ENCODE assay signal across 8 mouse cellular contexts in the genomic region with DNA sequence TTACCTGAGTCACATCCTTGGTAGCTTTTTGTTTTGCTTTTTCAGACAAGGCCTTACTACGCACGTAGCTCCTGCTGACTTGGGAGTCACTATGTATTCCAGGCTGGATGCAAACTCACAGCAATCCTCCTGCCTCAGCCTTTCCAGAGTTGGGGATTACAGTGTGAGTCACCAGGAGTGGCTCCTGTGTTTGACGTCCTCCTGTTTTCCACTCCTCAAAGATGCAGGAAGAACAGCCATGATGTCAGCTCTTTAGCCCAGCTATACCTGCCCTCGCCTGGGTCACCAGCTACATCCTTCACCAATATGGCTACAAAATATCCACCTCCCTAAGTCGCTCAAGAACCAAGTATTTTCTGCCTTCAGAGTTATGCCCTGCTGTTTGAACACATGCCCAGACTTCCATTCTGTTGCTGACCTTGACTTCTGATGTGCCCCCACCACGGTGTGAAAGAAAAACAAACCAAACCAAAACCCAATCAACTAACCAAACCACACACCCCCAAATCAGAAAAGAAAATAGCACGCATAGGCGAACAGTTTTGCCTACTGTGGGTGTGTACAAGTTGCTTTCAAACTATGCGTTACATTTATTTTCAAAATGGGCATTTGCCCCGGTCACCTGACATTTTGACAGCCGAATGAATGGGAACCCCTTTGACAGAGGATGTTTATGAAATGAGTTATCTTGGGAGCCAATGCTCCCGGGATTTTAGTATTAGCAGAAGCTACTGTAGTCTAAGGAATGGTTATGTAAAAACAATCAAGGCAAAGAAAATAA. TPM values are rescaled to one million over a fixed set of nuclear protein-coding genes. Genes with fewer than 3 reads are reported as not detected.
DNase-seq lines count a peak whose midpoint lies in the region; ATAC-seq and TF ChIP-seq lines count a peak whose summit lies in the region.

No protein-coding gene starts in this region.

- H3K4me3 ChIP-seq in cerebellum, adult 2 months (replicated peaks; ENCODE audit: insufficient read depth, low read depth, low read length) = peak overlapping the region; percentile 92
- peak overlapping the region; percentile 85; the same call in 1 of the 2 replicates for H3K4me3 ChIP-seq in neural tube, embryonic 11.5 days (ENCODE audit: low read depth, low read length)
- peak overlapping the region; percentile 75 for H3K4me3 ChIP-seq in liver, embryonic 11.5 days (ENCODE audit: low read depth, low read length)
- H3K4me3 ChIP-seq in stomach, postnatal 0 days (ENCODE audit: low read depth, low read length) = peak overlapping the region; percentile 98

- H3K4me2 ChIP-seq in neural tube, embryonic 11.5 days (ENCODE audit: low read depth) = peak overlapping the region; percentile 97
- H3K4me2 ChIP-seq in liver, embryonic 11.5 days = peak overlapping the region; percentile 99
- peak overlapping the region; percentile 82 for H3K4me2 ChIP-seq in stomach, postnatal 0 days (replicated peaks; ENCODE audit: low read depth)

- H3K9me3 ChIP-seq in neural tube, embryonic 11.5 days (ENCODE audit: control insufficient read depth, low read length) = no peaks in the 10 kb centered on the region
- H3K9me3 ChIP-seq in liver, embryonic 11.5 days (ENCODE audit: control insufficient read depth, low read length) = no peaks in the 10 kb centered on the region
- no peaks in the 10 kb centered on the region for H3K9me3 ChIP-seq in stomach, postnatal 0 days (ENCODE audit: control insufficient read depth, low read length)

- TF ChIP-seq CTCF in cerebellum, adult 2 months (IDR thresholded peaks at IDR 0.05; ENCODE audit: borderline replicate concordance, insufficient read depth, low read depth, low read length) = no peak
- TF ChIP-seq CTCF in stomach, postnatal 0 days (IDR thresholded peaks at IDR 0.05; ENCODE audit: low read depth) = no peak

- H3K27ac ChIP-seq in cerebellum, adult 2 months (ENCODE audit: insufficient read depth, low read length) = peak overlapping the region; percentile 96
- H3K27ac ChIP-seq in neural tube, embryonic 11.5 days (ENCODE audit: low read depth, low read length) = no peak overlapping the region
- H3K27ac ChIP-seq in liver, embryonic 11.5 days (ENCODE audit: low read depth, low read length) = no peak overlapping the region
- H3K27ac ChIP-seq in stomach, postnatal 0 days (replicated peaks) = no peak overlapping the region

- TF ChIP-seq EP300 in stomach, postnatal 0 days (optimal IDR thresholded peaks at IDR 0.05) = no peak

- TF ChIP-seq POLR2A in cerebellum, adult 2 months (IDR thresholded peaks at IDR 0.05; ENCODE audit: borderline replicate concordance, insufficient read depth, low read length) = no peak

- DNase-seq in cerebellum, adult 2 months = peak in 1 of 2 experiments; percentile 50
- DNase-seq in cerebellum, adult 11 months = no peak
- DNase-seq in neural tube, embryonic 11.5 days (ENCODE audit: low spot score) = no peak
- no peak for DNase-seq in neural tube, embryonic 10.5 days (ENCODE audit: extremely low spot score, low spot score)
- DNase-seq in liver, embryonic 11.5 days (ENCODE audit: low spot score) = no peak
- no peak for DNase-seq in stomach, postnatal 0 days (ENCODE audit: low spot score)
- no peak for DNase-seq in T-cell, adult 2 months (ENCODE audit: low spot score)
- DNase-seq in spleen, postnatal 4 days (ENCODE audit: low spot score in 2 of 2) = no peak

- H3K4me1 ChIP-seq in cerebellum, adult 2 months (ENCODE audit: control insufficient read depth, insufficient read depth, low read length) = peaks cover 14% of the 10 kb centered on the region
- H3K4me1 ChIP-seq in neural tube, embryonic 11.5 days (ENCODE audit: control insufficient read depth, insufficient read depth, low read length) = peaks cover 10% of the 10 kb centered on the region; the same call in 1 of the 2 replicates
- H3K4me1 ChIP-seq in liver, embryonic 11.5 days (replicated peaks; ENCODE audit: control insufficient read depth, insufficient read depth, low read length) = peaks cover 50% of the 10 kb centered on the region
- H3K4me1 ChIP-seq in stomach, postnatal 0 days (replicated peaks; ENCODE audit: control insufficient read depth, insufficient read depth) = no peaks in the 10 kb centered on the region

- H3K27me3 ChIP-seq in cerebellum, adult 2 months (ENCODE audit: control insufficient read depth, insufficient read depth, low read length) = no peaks in the 10 kb centered on the region
- 0 out of 2 replicates have a peak, but pooled peaks cover 2% of the 10 kb centered on the region for H3K27me3 ChIP-seq in neural tube, embryonic 11.5 days (ENCODE audit: control insufficient read depth, insufficient read depth, low read length)
- no peaks in the 10 kb centered on the region for H3K27me3 ChIP-seq in liver, embryonic 11.5 days (replicated peaks; ENCODE audit: control insufficient read depth, insufficient read depth, low read length)
- H3K27me3 ChIP-seq in stomach, postnatal 0 days (ENCODE audit: control insufficient read depth, insufficient read depth, low read length) = no peaks in the 10 kb centered on the region

- 3% methylated on average over 12 of the region's 12 CpGs for WGBS in cerebellum, adult 2 months
- 83% methylated on average over 12 of the region's 12 CpGs for WGBS in neural tube, embryonic 11.5 days
- WGBS in liver, embryonic 11.5 days = 64% methylated on average over 12 of the region's 12 CpGs
- WGBS in stomach, postnatal 0 days = 64% methylated on average over 12 of the region's 12 CpGs

- H3K36me3 ChIP-seq in neural tube, embryonic 11.5 days (ENCODE audit: control insufficient read depth, insufficient read depth, low read length) = no peaks in the 10 kb centered on the region
- H3K36me3 ChIP-seq in liver, embryonic 11.5 days (ENCODE audit: control insufficient read depth, insufficient read depth, low read length) = no peaks in the 10 kb centered on the region
- no peaks in the 10 kb centered on the region for H3K36me3 ChIP-seq in stomach, postnatal 0 days (ENCODE audit: control insufficient read depth, insufficient read depth, low read length)

- no peak overlapping the region; the same call in 1 of the 2 replicates for H3K9ac ChIP-seq in neural tube, embryonic 11.5 days (ENCODE audit: low read length)
- H3K9ac ChIP-seq in liver, embryonic 11.5 days (ENCODE audit: low read depth, low read length) = no peak overlapping the region
- peak overlapping the region; percentile 96 for H3K9ac ChIP-seq in stomach, postnatal 0 days (ENCODE audit: low read length)

- no peak for ATAC-seq in neural tube, embryonic 11.5 days (ENCODE audit: insufficient read depth, low FRiP score, low TSS enrichment)
- ATAC-seq in liver, embryonic 11.5 days (replicated peaks; ENCODE audit: low FRiP score) = no peak
- no peak for ATAC-seq in stomach, postnatal 0 days (ENCODE audit: low FRiP score, low TSS enrichment)

RNA-seq across cellular contexts. Expression of gene Fnbp1, which starts 1.6 kb away (rescaled TPM):
- polyA plus RNA-seq in cerebellum, adult 2 months (2012; rRNA removed) = 310 and 320 TPM in 2 replicates
- polyA plus RNA-seq in neural tube, embryonic 11.5 days (2014; fragmentation: Nextera tagmentation; extraction: Ambion mirVana) = 15.4 and 17.6 TPM in 2 replicates
- polyA plus RNA-seq in liver, embryonic 11.5 days (2014; fragmentation: Nextera tagmentation; extraction: Ambion mirVana) = 19.3 and 20.6 TPM in 2 replicates
- 15.7 and 16.3 TPM in 2 replicates for polyA plus RNA-seq in stomach, postnatal 0 days (2015; fragmentation: Nextera tagmentation; extraction: Ambion mirVana)

RNA-seq across cellular contexts. Expression of gene Gpr107, which starts 11.9 kb away (rescaled TPM):
- polyA plus RNA-seq in cerebellum, adult 2 months (2012; rRNA removed) = 30.0 and 33.9 TPM in 2 replicates
- polyA plus RNA-seq in neural tube, embryonic 11.5 days (2014; fragmentation: Nextera tagmentation; extraction: Ambion mirVana) = 28.0 and 28.4 TPM in 2 replicates
- polyA plus RNA-seq in liver, embryonic 11.5 days (2014; fragmentation: Nextera tagmentation; extraction: Ambion mirVana) = 17.3 and 21.5 TPM in 2 replicates
- polyA plus RNA-seq in stomach, postnatal 0 days (2015; fragmentation: Nextera tagmentation; extraction: Ambion mirVana) = 23.7 and 25.4 TPM in 2 replicates

Comparison
In these comparisons a context has a peak if more than half of its experiments do, and no peak if none do; other contexts are left out.
1. RNA of gene Fnbp1, which starts 1.6 kb away (polyA plus RNA-seq): 310 to 320 TPM in cerebellum, adult 2 months; 19.3 to 20.6 TPM in liver, embryonic 11.5 days, 15.4 to 17.6 TPM in neural tube, embryonic 11.5 days and 15.7 to 16.3 TPM in stomach, postnatal 0 days; every median in the first group is over 10 times any median in the second.
2. Peak in every context shown above with its lines, with median percentiles within 50 percentile points of each other: H3K4me3 ChIP-seq and H3K4me2 ChIP-seq.